Mouse (Mus musculus): ENCODE data around the gene Snapc4.
A peak's percentile ranks its signal among the peaks of the same experiment; 100 is the strongest.

Gene Snapc4

GRCm38 (mm10) chr2:26341510-26341981 is 38.9 kb downstream of the Snapc4 start:
- DNase-seq (ENCODE audit: extremely low spot score, low spot score), result no peak

DNA sequence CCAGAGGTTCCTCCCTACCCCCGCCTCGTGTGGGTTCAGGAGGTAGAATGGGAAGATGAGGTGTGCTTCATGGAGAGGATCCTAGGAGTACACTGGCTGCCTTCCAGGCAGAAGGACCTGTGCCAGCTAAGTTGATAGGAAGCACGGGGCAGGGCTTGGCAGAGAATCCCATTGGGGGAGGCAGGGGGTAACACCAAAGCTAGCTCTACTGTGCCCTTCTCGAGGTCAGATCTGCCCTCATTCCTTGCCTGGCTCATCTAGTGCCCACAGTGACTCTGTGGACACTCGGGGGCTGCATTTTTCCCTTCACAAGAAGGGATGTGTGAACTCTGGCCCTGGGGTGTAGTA is 41.3 kb downstream of the Snapc4 start:
- DNase-seq (ENCODE audit: extremely low spot score, low spot score), result no peak

- DNase-seq (ENCODE audit: extremely low spot score, low spot score), result no peak
Measured at GRCm38 (mm10) chr2:26338302-26339203, 41.9 kb downstream of the Snapc4 start.

- no peak for DNase-seq (ENCODE audit: extremely low spot score, low spot score)
Measured at GRCm38 (mm10) chr2:26330702-26331101, 49.8 kb downstream of the Snapc4 start.

DNA sequence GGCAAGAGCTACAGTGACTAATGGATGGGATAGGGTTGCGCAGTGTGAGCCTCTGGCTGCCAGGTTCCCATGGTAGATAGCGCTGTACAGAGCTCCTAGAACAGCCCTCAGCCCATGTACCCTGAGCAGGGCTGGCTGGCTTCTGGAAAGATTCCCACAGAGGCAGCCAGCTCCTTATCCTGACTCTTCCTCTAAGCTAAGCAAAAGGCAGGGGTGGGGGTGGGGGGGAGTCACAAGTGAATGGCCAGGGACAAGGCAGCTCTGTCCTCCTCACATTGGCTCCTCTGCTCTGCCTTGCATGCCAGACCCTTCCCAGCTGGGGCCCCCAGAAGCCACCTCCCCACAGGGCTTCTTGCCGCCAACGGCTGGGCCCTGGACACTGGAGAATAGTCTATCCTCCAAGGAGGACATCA is 50.4 kb downstream of the Snapc4 start:
- no peak for DNase-seq (ENCODE audit: extremely low spot score, low spot score)

DNA sequence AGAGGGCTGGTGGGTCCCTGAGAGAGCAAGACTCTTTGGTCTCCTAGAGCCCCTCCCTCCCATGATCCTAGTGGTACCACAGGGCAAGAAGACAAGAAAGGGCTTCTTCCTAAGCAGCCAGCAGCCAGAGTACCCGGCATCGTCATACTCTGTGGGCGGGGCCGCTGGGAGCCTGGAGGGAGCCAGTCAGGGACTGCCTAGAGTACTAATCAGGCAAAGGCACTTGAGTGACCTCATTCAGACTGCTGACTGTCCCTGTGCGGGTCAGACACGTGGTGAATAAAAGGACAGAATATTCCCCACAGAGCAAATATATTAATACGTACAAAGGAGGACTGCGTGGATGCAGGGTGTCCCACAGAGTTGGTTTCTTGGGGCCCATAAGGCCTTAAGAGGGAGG is 51.1 kb downstream of the Snapc4 start:
- no peak for DNase-seq (ENCODE audit: extremely low spot score, low spot score)

DNA sequence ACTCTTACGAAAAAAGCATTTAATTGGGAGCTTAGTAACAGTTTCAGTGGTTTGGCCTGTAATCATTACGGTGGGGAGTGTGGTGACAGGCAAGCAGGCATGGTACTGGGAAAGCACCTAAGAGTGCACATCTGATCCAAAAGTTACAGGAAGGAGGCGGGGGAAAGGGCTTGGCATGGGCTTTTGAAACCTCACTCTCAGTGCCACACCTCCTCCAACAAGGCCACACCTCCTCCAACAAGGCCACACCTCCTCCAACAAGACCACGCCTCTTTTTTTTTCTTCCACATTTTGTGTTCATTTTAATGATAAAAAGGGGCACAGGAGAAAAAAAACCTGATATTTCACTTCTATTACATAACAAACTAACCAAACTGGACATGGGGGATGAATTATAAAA is 52.6 kb downstream of the Snapc4 start:
- DNase-seq (ENCODE audit: extremely low spot score, low spot score), result no peak

DNA sequence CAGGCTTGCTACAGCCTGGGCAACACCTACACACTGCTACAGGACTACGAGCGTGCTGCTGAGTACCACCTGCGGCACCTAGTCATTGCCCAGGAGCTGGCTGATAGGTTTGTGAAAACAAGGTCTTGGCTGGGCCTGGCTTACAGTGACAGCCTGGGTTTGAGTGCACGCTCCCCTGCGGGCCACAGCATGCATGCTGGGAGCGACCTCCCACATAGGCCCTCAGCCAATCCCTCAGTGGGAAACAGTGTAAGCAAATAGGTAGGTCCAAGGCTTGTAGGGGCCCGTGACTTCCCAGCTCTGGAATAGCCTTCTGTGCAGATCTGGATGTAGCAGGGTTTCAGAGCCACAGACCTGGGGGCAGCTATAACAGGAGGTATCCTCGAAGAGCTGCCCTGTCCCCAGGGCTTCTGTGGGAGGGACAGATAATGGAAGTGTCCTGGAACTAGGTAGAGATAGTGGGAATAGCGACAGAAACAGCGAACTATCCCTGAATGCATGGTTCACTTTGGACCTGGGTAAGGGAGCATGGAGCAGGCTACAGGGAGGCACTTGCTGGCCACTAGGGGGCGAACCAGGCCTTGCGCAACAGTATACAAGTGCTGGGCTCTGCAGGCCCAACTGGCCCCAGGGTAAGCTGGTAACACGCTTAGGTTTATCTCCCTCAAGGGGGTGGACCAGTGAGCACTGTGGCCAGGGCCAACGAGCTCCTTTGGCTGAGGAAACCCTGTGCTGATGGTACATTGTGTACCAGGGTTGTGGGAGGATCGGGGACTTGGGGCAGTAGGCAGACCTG is 54.9 kb downstream of the Snapc4 start:
- peak; percentile 64 for DNase-seq (ENCODE audit: extremely low spot score, low spot score)

DNA sequence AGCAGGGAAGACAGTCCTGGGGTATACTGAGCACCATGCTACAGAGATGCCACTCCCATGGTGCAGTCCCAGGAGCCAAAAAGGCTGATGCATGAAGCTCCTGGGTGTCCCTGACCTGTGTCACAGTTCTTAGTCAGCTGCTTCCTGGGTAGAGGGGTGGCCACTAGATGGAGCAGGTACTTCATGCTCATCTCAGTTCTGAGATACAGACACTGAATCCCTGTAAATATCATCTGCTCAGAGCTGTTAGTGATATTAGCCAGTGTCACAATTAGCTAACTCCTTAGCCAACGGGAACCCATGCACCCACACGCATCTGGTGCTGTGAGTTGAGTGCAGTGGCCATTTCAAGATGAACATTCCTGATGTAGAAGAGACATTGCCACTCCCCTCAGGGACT is 55.5 kb downstream of the Snapc4 start:
- no peak for DNase-seq (ENCODE audit: extremely low spot score, low spot score)

DNA sequence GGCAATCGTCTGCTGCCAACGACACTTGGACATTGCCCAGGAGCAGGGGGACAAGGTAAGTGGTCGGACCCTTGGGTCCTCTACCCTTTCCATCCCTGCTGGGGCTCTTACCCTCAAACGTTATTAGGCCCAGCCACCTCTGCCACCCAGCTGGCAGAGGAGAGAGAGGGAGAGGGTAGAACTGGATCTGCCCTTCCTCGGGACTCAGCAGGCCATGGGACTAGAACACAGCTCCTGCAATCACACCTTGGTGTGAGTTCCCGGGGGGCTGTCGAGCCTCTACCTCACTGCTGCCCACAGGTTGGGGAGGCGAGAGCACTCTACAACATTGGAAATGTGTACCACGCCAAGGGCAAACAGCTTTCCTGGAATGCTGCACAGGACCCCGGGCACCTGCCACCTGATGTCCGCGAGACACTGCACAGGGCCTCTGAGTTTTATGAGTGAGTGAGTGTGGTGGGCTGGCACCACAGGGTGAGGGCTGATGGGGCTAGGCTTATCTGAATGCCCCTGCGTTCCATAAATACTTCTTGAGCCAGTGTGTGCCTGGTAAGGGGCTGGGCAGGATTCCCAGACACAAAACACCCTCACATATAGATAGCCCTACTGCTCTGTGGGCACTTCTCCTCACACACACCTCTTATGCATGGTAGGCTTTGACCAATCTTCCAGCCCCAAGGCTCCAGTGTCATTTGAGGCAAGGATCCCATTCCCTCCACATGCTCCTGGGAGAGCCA is 56.7 kb downstream of the Snapc4 start:
- DNase-seq (ENCODE audit: extremely low spot score, low spot score), result no peak

DNA sequence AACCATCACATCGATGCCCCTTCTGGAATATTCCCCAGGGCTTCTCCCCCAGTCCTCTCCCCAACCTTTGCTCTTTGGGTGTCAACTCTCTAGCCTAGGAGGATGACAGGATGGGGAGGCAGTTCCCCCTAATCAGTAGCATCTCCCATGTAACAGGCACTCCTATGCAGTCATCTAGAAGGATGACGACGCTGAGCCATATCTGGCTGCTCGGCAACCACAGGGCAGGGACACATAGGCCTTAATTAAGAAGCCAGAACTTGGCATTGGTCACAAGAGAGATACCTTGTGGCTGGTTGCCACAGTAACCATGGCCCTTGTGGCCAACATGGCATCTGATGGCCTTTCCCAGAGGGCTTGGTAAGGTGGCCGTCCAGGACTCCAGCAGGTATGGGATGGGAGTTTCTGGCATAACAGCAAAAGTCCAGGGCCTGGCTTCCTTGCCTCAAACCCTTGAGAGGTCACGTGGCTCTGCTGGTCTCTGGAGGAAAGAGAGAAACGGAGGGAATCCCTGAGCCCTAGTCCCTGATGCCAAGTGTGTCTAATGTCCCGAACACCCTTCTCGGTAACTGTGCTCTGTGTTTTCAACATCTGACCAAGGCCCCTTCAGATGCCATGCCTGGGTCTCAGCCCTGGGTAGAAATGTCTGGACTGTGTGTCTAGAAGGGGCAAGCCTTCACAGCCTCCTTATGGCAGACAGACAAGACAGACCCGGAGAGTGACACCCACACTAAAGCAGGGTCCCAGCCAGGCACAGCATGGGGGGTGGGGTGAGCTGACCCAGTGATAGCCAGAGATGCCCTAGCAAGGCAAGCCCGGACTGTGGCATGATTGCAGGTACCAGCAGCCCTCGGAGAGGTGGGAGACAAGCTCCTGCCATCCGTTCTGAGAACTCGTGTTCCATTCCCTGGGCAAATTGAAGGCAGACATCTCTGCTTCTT is 59.9 kb downstream of the Snapc4 start:
- no peak for DNase-seq (ENCODE audit: extremely low spot score, low spot score)

DNA sequence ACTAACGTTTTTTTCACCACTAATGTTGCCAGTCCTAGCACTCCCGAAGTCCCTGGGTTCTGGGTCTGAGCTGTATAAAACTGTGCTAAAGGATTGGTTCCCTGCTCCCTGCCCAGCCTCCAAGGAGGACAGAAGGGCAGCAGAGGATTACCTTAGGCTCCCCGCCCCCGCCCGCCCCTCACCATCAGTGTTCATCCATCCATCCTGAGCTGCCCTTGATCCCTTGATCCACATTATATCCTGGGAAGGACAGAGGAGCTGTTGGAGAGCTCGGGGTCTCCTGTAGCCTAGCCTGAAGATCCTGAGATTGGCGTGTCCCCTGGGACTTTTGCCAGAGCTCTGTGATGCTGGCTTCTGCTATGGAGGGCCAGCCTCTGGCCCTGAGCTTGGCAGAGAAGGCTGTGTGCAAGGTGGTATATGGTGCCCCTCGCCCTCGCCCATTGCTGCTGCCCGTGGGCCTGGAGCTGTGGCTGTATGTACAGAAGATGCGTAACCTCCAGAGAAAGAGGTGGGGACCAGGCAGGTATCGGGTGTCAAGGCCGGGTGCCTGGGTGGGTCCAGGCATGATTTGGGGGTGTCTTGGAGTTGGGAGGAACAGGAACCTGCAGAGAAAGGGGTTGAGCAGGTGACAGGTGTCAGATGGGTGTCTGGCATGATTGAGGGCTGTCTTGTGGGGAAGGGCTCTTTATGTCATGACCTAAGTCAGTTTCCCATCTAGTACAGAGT is 60.8 kb downstream of the Snapc4 start:
- no peak for DNase-seq (ENCODE audit: extremely low spot score, low spot score)

GRCm38 (mm10) chr2:26319109-26319508 is 61.3 kb downstream of the Snapc4 start:
- no peak for DNase-seq (ENCODE audit: extremely low spot score, low spot score)

- DNase-seq (ENCODE audit: extremely low spot score, low spot score), result no peak
Measured at GRCm38 (mm10) chr2:26317991-26318672, 62.3 kb downstream of the Snapc4 start.

GRCm38 (mm10) chr2:26317371-26317770 is 63.1 kb downstream of the Snapc4 start:
- no peak for DNase-seq (ENCODE audit: extremely low spot score, low spot score)

DNA sequence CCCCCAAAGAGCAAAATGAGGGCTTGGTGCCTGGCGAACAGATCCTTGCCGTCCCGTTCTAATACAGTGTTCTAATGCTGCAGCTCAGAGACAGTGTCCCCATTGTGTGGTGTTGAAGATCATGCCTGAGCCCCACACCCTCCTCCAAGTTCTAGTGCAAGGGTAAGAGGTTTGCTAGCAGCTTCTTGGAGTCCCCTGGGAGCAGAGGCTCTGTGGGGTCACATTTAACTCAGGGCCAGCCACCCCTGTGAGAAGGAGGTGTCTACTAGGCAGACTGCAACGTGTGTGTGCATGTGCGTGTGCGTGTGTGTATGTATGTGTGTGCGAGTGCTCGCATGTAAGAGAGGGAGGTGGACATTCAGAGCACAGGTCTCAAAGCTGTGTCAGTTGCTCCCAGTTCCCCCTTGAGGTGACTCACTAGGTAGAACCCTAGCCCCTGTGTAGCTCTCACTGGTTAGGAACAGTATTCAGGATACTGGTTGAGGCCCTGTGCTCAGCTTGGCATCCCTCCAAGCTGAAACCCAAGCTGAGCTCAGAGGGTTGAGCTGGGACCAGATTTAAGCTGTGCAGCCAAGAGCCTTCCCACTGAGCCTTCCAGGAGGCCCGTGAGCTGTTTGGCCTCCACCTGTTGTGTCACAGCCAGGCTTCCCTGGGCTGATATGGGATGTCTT is 63.7 kb downstream of the Snapc4 start:
- no peak for DNase-seq (ENCODE audit: extremely low spot score, low spot score)

GRCm38 (mm10) chr2:26315925-26316311 is 64.5 kb downstream of the Snapc4 start:
- DNase-seq (ENCODE audit: extremely low spot score, low spot score), result no peak

GRCm38 (mm10) chr2:26315072-26315924 is 65.2 kb downstream of the Snapc4 start, which contains the start of gene Gpsm1:
Gene Gpsm1 (plus strand): TSS chr2:26315515.
- DNase-seq (ENCODE audit: extremely low spot score, low spot score), result peak; percentile 91
